Comparison of ENCODE assay signal across 12 mouse cellular contexts in genomic region chr9:69856621-69857020, GRCm38 (mm10).
DNase-seq lines count a peak whose midpoint lies in the region; ATAC-seq and TF ChIP-seq lines count a peak whose summit lies in the region.
"Had no signal": no experiment of that assay in that cellular context is flagged by ENCODE, and none has a peak within 500 bp of the region (broad histone marks: within the 10 kb centered on the region; RNA-seq: fewer than 3 reads in every experiment).

No protein-coding gene starts in this region.

- H3K9ac ChIP-seq in embryonic facial prominence, embryonic 14.5 days (ENCODE audit: low read depth, low read length): no peak overlapping the region
- H3K9ac ChIP-seq: limb, embryonic 12.5 days had no signal

- no peak overlapping the region for H3K4me3 ChIP-seq in thymus, adult 2 months (ENCODE audit: control insufficient read depth, insufficient read depth, low read length)
- H3K4me3 ChIP-seq in embryonic facial prominence, embryonic 14.5 days (ENCODE audit: low read depth, low read length): no peak overlapping the region
- H3K4me3 ChIP-seq: limb, embryonic 12.5 days had no signal

- no peaks in the 10 kb centered on the region for H3K4me1 ChIP-seq in thymus, adult 2 months (replicated peaks; ENCODE audit: control insufficient read depth, insufficient read depth, low read length)
- H3K4me1 ChIP-seq in embryonic facial prominence, embryonic 14.5 days (ENCODE audit: control insufficient read depth, insufficient read depth, low read length): no peaks in the 10 kb centered on the region
- H3K4me1 ChIP-seq: limb, embryonic 12.5 days had no signal

- H3K9me3 ChIP-seq in embryonic facial prominence, embryonic 14.5 days (ENCODE audit: control insufficient read depth, low read length): no peaks in the 10 kb centered on the region
- H3K9me3 ChIP-seq: G1E; limb, embryonic 12.5 days had no signal

- H3K27me3 ChIP-seq in thymus, adult 2 months (ENCODE audit: control insufficient read depth, insufficient read depth, low read length): no peaks in the 10 kb centered on the region
- H3K27me3 ChIP-seq in embryonic facial prominence, embryonic 14.5 days (replicated peaks; ENCODE audit: control insufficient read depth, insufficient read depth, low read length): no peaks in the 10 kb centered on the region
- H3K27me3 ChIP-seq: limb, embryonic 12.5 days had no signal

- H3K4me2 ChIP-seq in embryonic facial prominence, embryonic 14.5 days (ENCODE audit: low read depth, low read length): no peak overlapping the region
- H3K4me2 ChIP-seq: limb, embryonic 12.5 days had no signal

- no peak for ATAC-seq in embryonic facial prominence, embryonic 14.5 days (ENCODE audit: low read depth)
- ATAC-seq: forebrain, embryonic 14.5 days had no signal

- peak; percentile 29 to 43 for DNase-seq in heart, postnatal 10 days
- DNase-seq in heart, adult 11 months: no peak
- DNase-seq in thymus, adult 2 months: peak; percentile 5
- no peak for DNase-seq in thymus, postnatal 14 days
- peak; percentile 56 for DNase-seq in embryonic facial prominence, embryonic 14.5 days (ENCODE audit: low spot score)
- DNase-seq in yolk sac, embryonic 10.5 days (ENCODE audit: low spot score): peak; percentile 19
- no peak for DNase-seq in ovary, postnatal 10 days (ENCODE audit: low spot score)
- no peak for DNase-seq in cerebellum, postnatal 10 days
- DNase-seq: cerebellum, adult 11 months had no signal

- TF ChIP-seq POLR2A in thymus, adult 2 months (IDR thresholded peaks at IDR 0.05; ENCODE audit: control insufficient read depth, extremely low read depth, insufficient read depth, low read length, poor library complexity): no peak

- no peak for TF ChIP-seq CTCF in thymus, adult 2 months (IDR thresholded peaks at IDR 0.05; ENCODE audit: borderline replicate concordance, control insufficient read depth, extremely low read depth, insufficient read depth, low read length, poor library complexity)

- intact Hi-C loops in heart, postnatal 10 days (cut with DNase I): no loop called here

- H3K36me3 ChIP-seq in thymus, adult 2 months (ENCODE audit: control insufficient read depth, insufficient read depth, low read length): no peaks in the 10 kb centered on the region
- H3K36me3 ChIP-seq in embryonic facial prominence, embryonic 14.5 days (ENCODE audit: control insufficient read depth, insufficient read depth, low read length): no peaks in the 10 kb centered on the region
- H3K36me3 ChIP-seq: G1E; limb, embryonic 12.5 days had no signal

- 95% methylated on average over 7 of the region's 7 CpGs for WGBS in thymus, adult 2 months
- 89% methylated on average over 7 of the region's 7 CpGs for WGBS in embryonic facial prominence, embryonic 14.5 days

- no peak overlapping the region for H3K27ac ChIP-seq in thymus, adult 2 months (ENCODE audit: control insufficient read depth, insufficient read depth, low read length)
- H3K27ac ChIP-seq in embryonic facial prominence, embryonic 14.5 days (replicated peaks; ENCODE audit: low read depth, low read length): no peak overlapping the region
- H3K27ac ChIP-seq: limb, embryonic 12.5 days had no signal

Comparison
In these comparisons a context has a peak if more than half of its experiments do, and no peak if none do; other contexts are left out.
1. DNase-seq: peak in heart, postnatal 10 days (2 of 2), thymus, adult 2 months (single experiment), embryonic facial prominence, embryonic 14.5 days (single experiment) and yolk sac, embryonic 10.5 days (single experiment); none in heart, adult 11 months (single experiment), thymus, postnatal 14 days (single experiment), ovary, postnatal 10 days (single experiment) and cerebellum, postnatal 10 days (0 of 2).